Mouse (Mus musculus): ENCODE results near the gene Homer2.

The Homer2 gene

GRCm38 (mm10) chr7:81653988-81654387, 53.3 kb downstream of the Homer2 start:
- no peak for DNase-seq (ENCODE audit: low read depth in 2 of 2, low spot score in 2 of 2)

- DNase-seq (ENCODE audit: low read depth in 2 of 2, low spot score in 2 of 2): no peak
These were observed 55.0 kb downstream of the Homer2 start for GRCm38 (mm10) chr7:81652296-81652695.

- DNase-seq (ENCODE audit: low read depth in 2 of 2, low spot score in 2 of 2): no peak
These were observed 56.0 kb downstream of the Homer2 start for GRCm38 (mm10) chr7:81651284-81651683.

GRCm38 (mm10) chr7:81649270-81649669, 58.1 kb downstream of the Homer2 start:
- DNase-seq (ENCODE audit: low read depth in 2 of 2, low spot score in 2 of 2): no peak

GRCm38 (mm10) chr7:81647959-81648358, 59.4 kb downstream of the Homer2 start:
- DNase-seq (ENCODE audit: low read depth in 2 of 2, low spot score in 2 of 2): no peak

GRCm38 (mm10) chr7:81644551-81645235, 62.6 kb downstream of the Homer2 start:
- no peak for DNase-seq (ENCODE audit: low read depth in 2 of 2, low spot score in 2 of 2)

GRCm38 (mm10) chr7:81641101-81641500, 66.2 kb downstream of the Homer2 start:
- DNase-seq (ENCODE audit: low read depth in 2 of 2, low spot score in 2 of 2): no peak

- no peak for DNase-seq (ENCODE audit: low read depth in 2 of 2, low spot score in 2 of 2)
These were observed 74.7 kb downstream of the Homer2 start for GRCm38 (mm10) chr7:81632586-81632985.

- no peak for DNase-seq (ENCODE audit: low read depth in 2 of 2, low spot score in 2 of 2)
These were observed 76.1 kb downstream of the Homer2 start for GRCm38 (mm10) chr7:81631261-81631660.

GRCm38 (mm10) chr7:81626460-81626859, 80.9 kb downstream of the Homer2 start:
- DNase-seq (ENCODE audit: low read depth in 2 of 2, low spot score in 2 of 2): peak; percentile 16 to 22

GRCm38 (mm10) chr7:81623767-81624166, 83.6 kb downstream of the Homer2 start:
- DNase-seq (ENCODE audit: low read depth in 2 of 2, low spot score in 2 of 2): no peak

- no peak for DNase-seq (ENCODE audit: low read depth in 2 of 2, low spot score in 2 of 2)
These were observed 84.5 kb downstream of the Homer2 start for GRCm38 (mm10) chr7:81622793-81623192.

GRCm38 (mm10) chr7:81615031-81615430, 92.3 kb downstream of the Homer2 start:
- no peak for DNase-seq (ENCODE audit: low read depth in 2 of 2, low spot score in 2 of 2)

- no peak for DNase-seq (ENCODE audit: low read depth in 2 of 2, low spot score in 2 of 2)
These were observed 94.3 kb downstream of the Homer2 start for GRCm38 (mm10) chr7:81612856-81613635.

GRCm38 (mm10) chr7:81610125-81610524, 97.2 kb downstream of the Homer2 start:
- no peak for DNase-seq (ENCODE audit: low read depth in 2 of 2, low spot score in 2 of 2)

GRCm38 (mm10) chr7:81606452-81606851, 100.9 kb downstream of the Homer2 start:
- DNase-seq (ENCODE audit: low read depth in 2 of 2, low spot score in 2 of 2): no peak

- DNase-seq (ENCODE audit: low read depth in 2 of 2, low spot score in 2 of 2): no peak
These were observed 101.8 kb downstream of the Homer2 start for GRCm38 (mm10) chr7:81605489-81605888.

GRCm38 (mm10) chr7:81604991-81605390, 102.3 kb downstream of the Homer2 start:
- no peak for DNase-seq (ENCODE audit: low read depth in 2 of 2, low spot score in 2 of 2)

GRCm38 (mm10) chr7:81599379-81600280, 107.7 kb downstream of the Homer2 start:
- no peak for DNase-seq (ENCODE audit: low read depth in 2 of 2, low spot score in 2 of 2)

- DNase-seq (ENCODE audit: low read depth in 2 of 2, low spot score in 2 of 2): no peak
These were observed 109.7 kb downstream of the Homer2 start for GRCm38 (mm10) chr7:81597660-81598059.

GRCm38 (mm10) chr7:81596086-81596485, 111.2 kb downstream of the Homer2 start:
- DNase-seq (ENCODE audit: low read depth in 2 of 2, low spot score in 2 of 2): no peak
